Mouse (Mus musculus): ENCODE data around the gene Pctp. TPM values are rescaled to one million over a fixed set of nuclear protein-coding genes. Genes with fewer than 3 reads are reported as not detected.

Pctp gene
- polyA plus RNA-seq, 1 experiment from 2014 or later: 13.9 TPM

Other genes starting within 250 kb of the Pctp start
- not detected in 2 replicates for gene Ankfn1, start 225.2 kb downstream of the Pctp start, polyA plus RNA-seq (2014; fragmentation: Nextera tagmentation; extraction: Ambion mirVana)
- 1.3 and 1.5 TPM in 2 replicates for gene Tmem100, start 27.5 kb upstream of the Pctp start, polyA plus RNA-seq (2014; fragmentation: Nextera tagmentation; extraction: Ambion mirVana)
- 6.3 and 7.3 TPM in 2 replicates for gene Gm45716, start 184.8 kb upstream of the Pctp start, polyA plus RNA-seq (2014; fragmentation: Nextera tagmentation; extraction: Ambion mirVana)
- gene Mmd, start 246.6 kb upstream of the Pctp start, polyA plus RNA-seq (2014; fragmentation: Nextera tagmentation; extraction: Ambion mirVana): 16.3 and 17.1 TPM in 2 replicates

All from liver, embryonic 11.5 days (tissue).